Mouse (Mus musculus): ENCODE results near the gene Arhgap19. TPM values are rescaled to one million over a fixed set of nuclear protein-coding genes. Genes with fewer than 3 reads are reported as not detected.

Arhgap19 gene
- polyA plus RNA-seq, 1 experiment from 2014 or later: 48.4 TPM

DNA sequence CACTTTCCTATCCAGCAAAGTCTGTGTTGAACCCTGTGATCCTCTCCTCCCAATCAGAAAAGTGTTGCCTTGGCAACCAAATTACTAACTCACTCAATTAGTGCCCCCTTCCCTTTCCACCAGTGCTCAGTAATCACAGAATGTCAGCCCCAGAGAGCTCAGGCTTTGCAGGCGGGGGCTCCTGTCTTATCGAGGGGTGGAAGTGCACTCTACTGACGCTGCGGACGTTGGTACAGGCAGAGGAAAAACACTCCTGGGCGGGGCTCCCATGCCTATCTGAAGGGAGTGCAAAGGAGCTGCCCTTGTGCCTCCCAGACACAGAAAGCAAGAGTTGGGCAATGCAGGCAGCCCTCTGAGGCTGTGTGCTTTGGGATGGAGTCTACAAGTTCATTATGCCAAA, 34.0 kb upstream of the Arhgap19 start:
- no peaks in the 10 kb centered on the region for H3K36me3 ChIP-seq (ENCODE audit: control insufficient read depth, insufficient read depth, low read length)
- peak overlapping the region; percentile 1; the same call in 1 of the 2 replicates for H3K27ac ChIP-seq (ENCODE audit: low read depth, low read length)
- H3K4me1 ChIP-seq (replicated peaks; ENCODE audit: control insufficient read depth, insufficient read depth, low read length): peaks cover 17% of the 10 kb centered on the region
- no peak overlapping the region for H3K9ac ChIP-seq (ENCODE audit: low read length)
- H3K4me3 ChIP-seq (ENCODE audit: low read depth, low read length): 0 out of 2 replicates have a peak overlapping the region, but pooled peaks have one; percentile 1
- WGBS: under 1% methylated on average over 6 of the region's 6 CpGs
- peak; percentile 70 for DNase-seq (ENCODE audit: low spot score)
- H3K4me2 ChIP-seq (ENCODE audit: low read depth, low read length, severe bottlenecking): peak overlapping the region; percentile 32
- ATAC-seq (replicated peaks; ENCODE audit: low FRiP score): peak; percentile 83
- no peaks in the 10 kb centered on the region for H3K27me3 ChIP-seq (ENCODE audit: control insufficient read depth, insufficient read depth, low read length)
- H3K9me3 ChIP-seq (ENCODE audit: control insufficient read depth, low read length): no peaks in the 10 kb centered on the region

GRCm38 (mm10) chr19:41835407-41835806, 33.6 kb upstream of the Arhgap19 start:
- WGBS: 45% methylated on average over 6 of the region's 6 CpGs
- peaks cover 17% of the 10 kb centered on the region for H3K4me1 ChIP-seq (replicated peaks; ENCODE audit: control insufficient read depth, insufficient read depth, low read length)
- H3K9me3 ChIP-seq (ENCODE audit: control insufficient read depth, low read length): no peaks in the 10 kb centered on the region
- ATAC-seq (replicated peaks; ENCODE audit: low FRiP score): no peak
- H3K4me3 ChIP-seq (ENCODE audit: low read depth, low read length): no peak overlapping the region
- H3K27me3 ChIP-seq (ENCODE audit: control insufficient read depth, insufficient read depth, low read length): no peaks in the 10 kb centered on the region
- H3K4me2 ChIP-seq (ENCODE audit: low read depth, low read length, severe bottlenecking): peak overlapping the region; percentile 32; the same call in 1 of the 2 replicates
- H3K9ac ChIP-seq (ENCODE audit: low read length): no peak overlapping the region
- H3K36me3 ChIP-seq (ENCODE audit: control insufficient read depth, insufficient read depth, low read length): no peaks in the 10 kb centered on the region
- peak overlapping the region; percentile 1; the same call in 1 of the 2 replicates for H3K27ac ChIP-seq (ENCODE audit: low read depth, low read length)
- no peak for DNase-seq (ENCODE audit: low spot score)

- Histone ChIP-seq H3K36me3 (ENCODE audit: control insufficient read depth, insufficient read depth, low read length) (no peaks in the 10 kb centered on the region), H3K27ac (ENCODE audit: low read depth, low read length) (peak overlapping the region; percentile 60; the same call in 1 of the 2 replicates), H3K27me3 (ENCODE audit: control insufficient read depth, insufficient read depth, low read length) (no peaks in the 10 kb centered on the region), H3K4me3 (ENCODE audit: low read depth, low read length) (no peak overlapping the region), H3K9ac (ENCODE audit: low read length) (0 out of 2 replicates have a peak overlapping the region, but pooled peaks have one; percentile 17), H3K4me2 (ENCODE audit: low read depth, low read length, severe bottlenecking) (peak overlapping the region; percentile 97), H3K4me1 (replicated peaks; ENCODE audit: control insufficient read depth, insufficient read depth, low read length) (peaks cover 17% of the 10 kb centered on the region), H3K9me3 (ENCODE audit: control insufficient read depth, low read length) (no peaks in the 10 kb centered on the region)
- WGBS: 58% methylated on average over 13 of the region's 13 CpGs
- DNase-seq (ENCODE audit: low spot score) (no peak), ATAC-seq (replicated peaks; ENCODE audit: low FRiP score) (no peak)
Measured at GRCm38 (mm10) chr19:41832501-41833201, 30.8 kb upstream of the Arhgap19 start.

- no peaks in the 10 kb centered on the region for H3K36me3 ChIP-seq (ENCODE audit: control insufficient read depth, insufficient read depth, low read length)
- H3K9me3 ChIP-seq (ENCODE audit: control insufficient read depth, low read length): no peaks in the 10 kb centered on the region
- peaks cover 15% of the 10 kb centered on the region for H3K4me1 ChIP-seq (replicated peaks; ENCODE audit: control insufficient read depth, insufficient read depth, low read length)
- peak overlapping the region; percentile 73 for H3K4me3 ChIP-seq (ENCODE audit: low read depth, low read length)
- DNase-seq (ENCODE audit: low spot score): peak; percentile 59
- ATAC-seq (replicated peaks; ENCODE audit: low FRiP score): no peak
- H3K27ac ChIP-seq (ENCODE audit: low read depth, low read length): peak overlapping the region; percentile 48; the same call in 1 of the 2 replicates
- 4% methylated on average over 14 of the region's 14 CpGs for WGBS
- H3K9ac ChIP-seq (ENCODE audit: low read length): peak overlapping the region; percentile 39
- H3K27me3 ChIP-seq (ENCODE audit: control insufficient read depth, insufficient read depth, low read length): no peaks in the 10 kb centered on the region
- peak overlapping the region; percentile 97 for H3K4me2 ChIP-seq (ENCODE audit: low read depth, low read length, severe bottlenecking)
Measured at GRCm38 (mm10) chr19:41831718-41832391, 30.0 kb upstream of the Arhgap19 start.

GRCm38 (mm10) chr19:41831101-41831570, 29.3 kb upstream of the Arhgap19 start:
- Histone ChIP-seq H3K36me3 (ENCODE audit: control insufficient read depth, insufficient read depth, low read length) (no peaks in the 10 kb centered on the region), H3K27ac (ENCODE audit: low read depth, low read length) (no peak overlapping the region), H3K27me3 (ENCODE audit: control insufficient read depth, insufficient read depth, low read length) (no peaks in the 10 kb centered on the region), H3K9me3 (ENCODE audit: control insufficient read depth, low read length) (no peaks in the 10 kb centered on the region), H3K4me1 (replicated peaks; ENCODE audit: control insufficient read depth, insufficient read depth, low read length) (peaks cover 15% of the 10 kb centered on the region), H3K4me3 (ENCODE audit: low read depth, low read length) (peak overlapping the region; percentile 73), H3K9ac (ENCODE audit: low read length) (peak overlapping the region; percentile 72), H3K4me2 (ENCODE audit: low read depth, low read length, severe bottlenecking) (peak overlapping the region; percentile 97)
- ATAC-seq (replicated peaks; ENCODE audit: low FRiP score) (no peak), DNase-seq (ENCODE audit: low spot score) (peak; percentile 60)
- WGBS: under 1% methylated on average over 19 of the region's 19 CpGs

- ATAC-seq (replicated peaks; ENCODE audit: low FRiP score) (peak; percentile 57), DNase-seq (ENCODE audit: low spot score) (peak; percentile 83)
- Histone ChIP-seq H3K9ac (ENCODE audit: low read length) (peak overlapping the region; percentile 72), H3K36me3 (ENCODE audit: control insufficient read depth, insufficient read depth, low read length) (no peaks in the 10 kb centered on the region), H3K4me2 (ENCODE audit: low read depth, low read length, severe bottlenecking) (peak overlapping the region; percentile 97), H3K4me3 (ENCODE audit: low read depth, low read length) (peak overlapping the region; percentile 73), H3K27me3 (ENCODE audit: control insufficient read depth, insufficient read depth, low read length) (no peaks in the 10 kb centered on the region), H3K4me1 (replicated peaks; ENCODE audit: control insufficient read depth, insufficient read depth, low read length) (peaks cover 10% of the 10 kb centered on the region), H3K9me3 (ENCODE audit: control insufficient read depth, low read length) (no peaks in the 10 kb centered on the region), H3K27ac (ENCODE audit: low read depth, low read length) (peak overlapping the region; percentile 90)
- 1% methylated on average over 100 of the region's 112 CpGs for WGBS
Measured at GRCm38 (mm10) chr19:41830106-41831031, 28.5 kb upstream of the Arhgap19 start.

- peak within 1 kb of the TSS; percentile 73 for H3K4me3 ChIP-seq (ENCODE audit: low read depth, low read length)
Measured at GRCm38 (mm10) chr19:41829381-41830105, 27.7 kb upstream of the Arhgap19 start, which contains the start of gene Frat1. TSS of gene Frat1 (plus strand) at chr19:41829970.

More at GRCm38 (mm10) chr19:41829381-41830105, 27.7 kb upstream of the Arhgap19 start, which contains the start of gene Frat1:
- DNase-seq (ENCODE audit: low spot score) (peak; percentile 96), ATAC-seq (replicated peaks; ENCODE audit: low FRiP score) (peak; percentile 93)
- Histone ChIP-seq H3K4me1 (replicated peaks; ENCODE audit: control insufficient read depth, insufficient read depth, low read length) (peaks cover 10% of the 10 kb centered on the region), H3K27me3 (ENCODE audit: control insufficient read depth, insufficient read depth, low read length) (no peaks in the 10 kb centered on the region), H3K4me2 (ENCODE audit: low read depth, low read length, severe bottlenecking) (peak within 1 kb of the TSS; percentile 97), H3K9ac (ENCODE audit: low read length) (peak within 1 kb of the TSS; percentile 72), H3K9me3 (ENCODE audit: control insufficient read depth, low read length) (no peaks in the 10 kb centered on the region), H3K27ac (ENCODE audit: low read depth, low read length) (peak within 1 kb of the TSS; percentile 90), H3K36me3 (ENCODE audit: control insufficient read depth, insufficient read depth, low read length) (no peaks in the 10 kb centered on the region)
- WGBS: 1% methylated on average over 39 of the region's 39 CpGs
